Mouse (Mus musculus): ENCODE results near the gene Cttnbp2nl.

Cttnbp2nl gene

DNA sequence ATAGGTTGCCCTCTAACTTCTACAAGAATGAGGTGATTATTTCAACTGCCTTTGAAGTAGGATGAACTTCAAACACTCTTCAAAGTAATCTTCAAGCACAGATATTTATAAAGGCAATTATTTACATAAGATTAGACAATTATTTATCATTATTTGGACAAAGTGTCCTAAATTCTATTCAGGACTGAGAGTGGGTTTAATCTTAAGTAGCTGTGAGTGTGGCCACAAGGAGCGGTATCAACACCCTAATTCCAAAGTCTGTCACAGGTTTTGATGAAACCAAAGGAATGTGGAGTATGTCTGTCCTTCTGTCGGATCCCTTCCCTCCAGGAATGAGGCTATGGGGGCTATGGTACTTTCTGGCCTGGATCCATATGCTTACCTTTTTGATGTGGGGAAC is 38.0 kb downstream of the Cttnbp2nl start:
- WGBS, result 83% methylated on average over 2 of the region's 2 CpGs

DNA sequence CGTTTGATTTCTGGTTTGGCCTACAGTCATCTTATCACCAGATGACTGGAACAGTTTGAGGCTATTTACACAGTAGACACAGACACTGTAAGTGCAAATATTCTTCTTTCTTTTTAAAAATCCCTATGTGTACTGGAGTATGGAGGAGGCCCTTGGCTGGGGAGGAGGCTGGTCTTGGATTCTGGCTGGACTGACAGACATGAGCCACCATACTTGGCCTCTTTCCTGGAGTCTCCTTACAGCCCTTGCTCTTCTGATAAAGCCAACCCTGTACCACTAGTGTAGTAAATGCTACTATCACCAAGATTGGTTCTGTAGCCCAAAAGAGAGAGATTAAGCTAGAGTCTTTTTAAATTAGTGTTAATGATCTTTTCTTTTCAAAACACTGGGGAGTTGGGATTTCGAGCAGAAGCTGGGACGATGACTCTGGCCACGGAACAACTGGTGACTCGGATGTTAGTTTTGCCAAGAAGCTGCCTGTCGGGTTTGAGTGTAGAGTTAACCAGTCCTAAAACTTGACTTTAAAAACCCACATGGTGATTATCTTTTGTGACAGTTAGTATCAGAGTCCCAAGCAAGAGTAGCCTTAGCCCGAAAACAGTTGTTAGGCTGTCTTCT is 40.1 kb downstream of the Cttnbp2nl start:
- WGBS, result 77% methylated on average over 7 of the region's 7 CpGs

DNA sequence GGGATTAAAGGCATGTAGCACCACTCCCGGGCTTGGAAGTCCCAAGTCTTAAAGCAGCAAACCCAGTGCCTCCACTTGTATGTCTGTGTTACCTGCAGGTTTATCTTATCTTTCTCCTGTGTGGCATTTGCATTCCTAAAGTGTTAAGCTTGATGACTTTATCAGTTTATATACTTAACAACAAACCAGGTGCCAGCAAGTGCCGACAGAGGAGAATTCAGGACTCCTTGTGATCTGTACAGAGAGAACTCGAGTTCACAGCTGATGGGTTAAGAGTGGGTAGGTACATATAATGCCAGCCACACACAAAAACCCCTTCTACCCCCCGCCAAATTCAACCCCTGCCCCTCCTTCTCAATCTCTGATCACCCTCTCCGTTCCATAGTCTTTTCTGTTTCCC is 41.1 kb downstream of the Cttnbp2nl start:
- 82% methylated on average over 5 of the region's 5 CpGs for WGBS

DNA sequence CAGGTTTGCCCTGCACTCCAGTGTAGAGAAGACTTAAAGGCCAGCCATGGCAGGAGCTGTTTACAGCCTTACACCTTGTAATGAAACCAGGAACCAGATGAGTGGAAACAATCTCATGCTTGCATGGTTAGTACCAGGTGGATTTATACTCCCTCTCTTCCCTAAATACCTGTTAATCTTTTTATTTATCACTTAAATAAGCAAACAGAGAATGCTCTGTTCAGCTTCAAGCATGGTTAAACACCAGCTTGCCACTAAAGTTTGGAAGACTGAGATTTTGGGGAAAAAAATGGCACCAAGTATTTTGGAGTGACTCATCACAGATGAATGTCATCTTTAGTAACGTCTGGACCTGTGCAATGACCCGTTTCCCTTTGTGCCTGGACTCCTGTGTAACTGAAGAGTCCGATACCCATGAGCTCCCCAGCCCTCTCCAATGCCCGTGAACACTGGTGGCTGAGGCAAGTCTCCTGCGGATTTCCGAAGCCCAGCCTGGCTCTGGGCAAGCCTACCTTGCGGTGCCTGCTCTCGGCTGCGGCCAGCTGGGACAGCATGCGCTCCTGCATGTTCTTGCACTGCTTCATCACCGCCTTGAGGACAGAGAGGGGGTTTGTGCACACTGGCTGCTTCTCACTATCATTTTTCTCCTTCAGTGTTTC is 42.1 kb downstream of the Cttnbp2nl start:
- WGBS, result 91% methylated on average over 11 of the region's 11 CpGs

DNA sequence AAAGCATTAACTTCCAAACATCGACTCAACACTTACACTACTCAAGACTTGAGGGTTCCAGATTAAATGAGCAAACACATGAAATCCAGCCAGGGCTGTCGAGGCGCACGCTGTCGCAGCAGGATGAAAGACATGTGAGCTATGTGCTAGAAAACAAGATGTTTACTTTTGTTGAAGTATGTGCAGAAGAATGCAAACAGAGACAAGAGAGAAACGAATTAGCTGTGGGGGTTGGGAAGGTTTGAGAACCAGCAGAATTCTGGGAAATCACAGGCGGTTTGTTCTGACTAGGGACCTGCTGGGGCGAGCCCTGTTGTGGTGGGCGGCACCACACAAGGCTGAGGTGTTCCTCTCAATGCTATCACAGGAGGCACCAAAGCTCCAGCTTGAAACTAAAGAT is 44.9 kb downstream of the Cttnbp2nl start:
- WGBS, result 76% methylated on average over 9 of the region's 9 CpGs

DNA sequence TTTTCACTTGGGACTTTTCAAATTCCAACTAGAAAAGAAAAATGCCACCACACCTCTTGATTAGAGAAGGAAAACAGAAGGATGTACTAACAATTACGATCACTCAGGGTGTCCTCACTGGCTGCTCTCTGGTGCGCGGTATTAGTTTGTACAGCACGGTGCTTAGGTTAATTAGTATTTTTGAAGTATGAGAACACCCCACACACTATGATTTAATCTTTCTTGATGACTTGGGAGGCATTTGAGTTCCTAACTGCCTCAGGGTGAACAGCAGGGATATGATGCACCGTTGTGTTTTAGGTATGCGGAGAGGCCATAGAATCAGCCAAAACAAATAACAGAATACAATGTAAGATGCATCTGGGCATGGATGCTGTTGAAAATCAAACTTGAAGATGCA is 46.8 kb downstream of the Cttnbp2nl start:
- WGBS, result 89% methylated on average over 6 of the region's 6 CpGs

DNA sequence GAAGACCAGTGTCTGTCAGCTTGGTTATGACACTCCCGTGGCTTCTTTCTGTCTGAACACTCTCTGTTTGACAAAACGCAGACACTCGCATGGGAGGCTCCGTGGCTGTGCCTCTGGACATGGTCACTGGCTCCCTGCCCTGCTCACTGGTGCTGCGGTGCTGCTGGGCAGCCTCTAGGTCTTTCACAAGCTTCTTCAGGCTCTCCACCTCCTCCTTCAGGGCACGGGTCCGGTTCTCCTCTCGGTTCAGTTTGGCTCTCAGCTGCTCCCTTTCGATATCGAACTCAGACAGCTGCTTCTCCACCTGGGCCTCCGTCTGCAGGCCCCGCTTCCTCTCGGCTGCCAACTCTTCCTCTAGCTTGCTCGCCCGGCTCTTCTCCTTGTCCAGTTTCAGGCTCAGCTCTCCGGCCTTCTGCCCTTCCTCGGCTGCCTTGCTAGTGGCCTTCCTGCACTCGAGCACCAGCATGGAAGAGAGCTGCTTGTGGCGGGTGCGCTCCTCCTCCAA is 47.3 kb downstream of the Cttnbp2nl start:
- WGBS, result 68% methylated on average over 20 of the region's 20 CpGs

DNA sequence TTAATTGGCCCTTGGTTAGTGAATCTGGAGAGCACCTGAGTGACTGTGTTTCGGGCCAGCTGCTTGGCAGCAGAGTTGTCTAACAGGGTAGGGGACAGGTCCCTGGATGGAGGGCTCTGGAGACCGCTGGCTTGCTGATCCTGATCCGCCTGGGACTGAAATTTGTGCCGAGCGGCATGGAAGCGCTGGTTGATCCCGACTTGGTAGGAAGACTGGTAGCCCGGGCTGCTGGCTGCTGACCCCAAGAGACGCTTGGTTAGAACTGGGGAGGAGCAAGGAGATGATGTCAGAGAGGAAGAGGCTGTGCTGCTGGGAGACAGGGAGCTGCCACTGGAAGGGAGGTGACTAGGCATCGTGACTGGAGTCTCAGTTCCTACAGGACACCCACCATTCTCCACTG is 47.9 kb downstream of the Cttnbp2nl start:
- WGBS, result 86% methylated on average over 10 of the region's 10 CpGs

DNA sequence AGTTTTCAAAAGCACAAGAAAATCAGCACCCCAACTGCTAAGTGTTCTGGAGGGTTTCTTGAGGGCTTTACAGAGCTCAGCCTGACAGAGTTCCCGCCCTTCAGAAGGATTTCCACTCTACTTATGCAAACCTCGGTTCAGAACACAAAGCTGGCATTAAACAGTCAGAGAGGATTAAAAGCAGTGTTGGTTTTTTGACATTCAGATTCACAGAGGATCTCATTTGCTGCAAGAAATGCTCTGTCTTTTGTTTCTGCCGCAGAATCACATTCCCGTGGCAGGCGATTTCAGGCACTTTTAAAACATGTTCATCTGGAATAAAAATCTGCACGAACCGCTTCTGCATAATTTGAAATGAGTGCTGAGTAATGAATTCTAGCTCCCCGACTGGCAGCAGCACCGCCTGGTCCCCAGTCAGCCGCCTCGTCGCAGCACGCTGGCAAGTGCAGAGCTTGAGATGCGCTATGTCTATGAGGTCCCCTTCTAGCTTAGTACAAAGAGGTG is 48.9 kb downstream of the Cttnbp2nl start:
- 23% methylated on average over 14 of the region's 14 CpGs for WGBS

DNA sequence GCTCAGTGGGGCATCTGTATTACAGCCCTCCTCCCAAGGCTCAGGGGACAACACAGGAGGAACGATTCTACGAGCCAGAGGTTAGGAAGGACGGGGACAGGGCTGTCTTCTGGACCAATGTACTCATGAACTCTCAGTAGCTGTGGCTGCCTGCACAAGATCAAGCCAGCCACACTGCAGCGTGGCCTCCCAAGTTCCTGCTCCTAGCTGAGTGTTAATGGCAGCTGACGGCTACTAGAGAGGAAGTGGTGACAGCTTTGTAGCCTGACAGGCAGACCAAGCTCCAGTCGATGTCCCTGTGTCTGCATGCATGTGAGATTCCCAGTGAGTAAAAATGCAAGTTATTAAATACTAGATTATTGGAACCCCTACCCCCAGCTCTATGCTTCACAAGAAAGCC is 51.6 kb downstream of the Cttnbp2nl start:
- 71% methylated on average over 6 of the region's 6 CpGs for WGBS

DNA sequence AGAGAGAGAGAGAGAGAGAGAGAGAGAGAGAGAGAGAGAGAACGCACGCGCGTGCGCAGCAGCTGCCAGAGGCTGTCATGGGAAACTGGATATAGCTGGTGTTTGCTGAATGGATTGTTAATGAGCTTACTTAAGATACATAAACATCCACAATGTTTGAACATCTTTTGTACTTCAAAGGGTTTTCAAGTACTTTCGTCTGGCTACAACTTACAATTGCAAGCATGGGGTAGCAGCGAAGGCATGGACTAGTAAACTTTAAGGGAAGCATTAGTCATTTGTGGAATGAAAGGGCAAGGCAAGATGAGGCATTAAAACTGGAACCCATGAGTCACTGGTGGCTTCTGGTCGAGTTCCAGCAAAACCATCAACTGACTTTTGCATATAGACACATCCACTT is 52.4 kb downstream of the Cttnbp2nl start:
- WGBS, result 81% methylated on average over 8 of the region's 8 CpGs

DNA sequence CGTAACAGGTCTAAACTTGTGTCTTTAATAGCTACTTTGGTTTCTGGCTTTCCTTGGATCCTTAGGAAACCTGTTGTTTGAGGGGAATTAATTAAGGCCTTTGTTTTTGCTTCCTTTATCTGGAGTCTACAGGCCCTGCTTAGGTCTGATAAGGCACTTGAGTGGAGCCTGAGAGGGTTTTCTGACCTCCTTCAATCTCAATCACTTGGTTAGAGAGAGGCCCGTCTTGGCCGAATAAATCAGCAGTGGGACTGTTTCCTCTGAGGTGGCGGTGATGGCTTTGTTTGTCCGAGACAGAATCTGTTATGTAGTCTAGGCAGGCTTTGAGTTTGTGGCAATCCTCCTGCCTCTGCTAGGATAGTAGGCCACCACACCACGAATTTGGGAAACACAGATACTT is 55.4 kb downstream of the Cttnbp2nl start:
- WGBS, result 55% methylated on average over 6 of the region's 6 CpGs

DNA sequence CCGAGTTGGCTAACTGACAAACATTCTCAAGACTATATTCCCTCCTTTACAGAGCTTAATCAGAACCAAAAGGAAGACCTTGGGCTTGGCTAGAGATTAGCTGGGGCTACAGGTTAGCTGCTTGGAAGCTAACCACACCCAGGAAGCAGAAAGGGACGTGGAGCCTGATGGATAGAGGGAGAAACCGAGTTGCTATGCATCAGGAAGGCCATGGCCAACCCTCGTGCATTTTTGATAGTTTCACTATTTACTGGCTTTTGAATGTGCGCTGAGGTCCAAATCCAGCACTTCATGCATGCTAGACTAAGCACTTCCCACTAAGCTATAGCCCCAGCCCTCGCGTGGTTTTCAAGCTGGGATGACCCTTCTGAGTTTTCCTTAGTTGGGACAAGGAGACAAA is 57.2 kb downstream of the Cttnbp2nl start:
- 86% methylated on average over 7 of the region's 7 CpGs for WGBS

DNA sequence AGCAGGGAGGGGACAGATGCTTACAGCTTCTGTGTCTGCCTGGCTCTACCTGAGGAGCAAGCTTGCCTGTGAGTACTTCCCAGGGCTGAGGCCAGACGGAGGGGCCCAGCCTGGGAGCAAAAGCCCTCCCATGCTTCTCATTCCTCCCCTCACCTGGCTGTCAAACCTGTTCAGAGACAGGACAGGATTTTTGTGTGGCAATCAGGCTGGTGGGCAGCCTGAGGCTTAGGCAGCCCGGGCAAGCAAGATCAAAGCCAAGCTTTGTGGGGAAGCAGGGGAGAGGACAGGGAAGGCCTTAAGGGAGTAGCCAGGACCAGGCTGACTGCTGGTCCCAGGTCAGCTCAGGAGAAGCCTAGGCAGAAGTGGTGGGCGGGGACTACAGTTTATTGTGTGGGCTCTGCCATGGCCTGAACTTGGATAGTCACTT is 58.5 kb downstream of the Cttnbp2nl start:
- 58% methylated on average over 3 of the region's 3 CpGs for WGBS

DNA sequence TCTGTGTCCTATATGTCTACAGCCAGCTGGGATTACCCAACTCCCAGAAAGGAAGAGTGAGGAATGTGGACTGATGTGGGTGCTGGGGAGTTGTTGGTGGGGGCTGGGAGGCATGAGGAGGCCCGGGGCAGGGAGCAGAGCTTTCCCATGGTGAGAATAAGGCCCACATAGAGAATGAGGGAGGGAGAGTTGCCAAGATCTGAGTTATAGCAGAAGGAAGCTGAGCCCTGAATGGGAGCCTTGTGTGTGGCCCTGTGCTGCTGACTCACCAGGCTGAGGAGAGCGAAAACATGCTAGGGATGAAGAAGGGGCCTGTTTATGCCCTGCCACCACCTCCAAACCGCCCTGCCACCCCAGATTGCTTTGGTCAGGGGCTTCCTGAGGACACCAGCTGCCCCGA is 59.1 kb downstream of the Cttnbp2nl start:
- WGBS, result 16% methylated on average over 4 of the region's 4 CpGs

DNA sequence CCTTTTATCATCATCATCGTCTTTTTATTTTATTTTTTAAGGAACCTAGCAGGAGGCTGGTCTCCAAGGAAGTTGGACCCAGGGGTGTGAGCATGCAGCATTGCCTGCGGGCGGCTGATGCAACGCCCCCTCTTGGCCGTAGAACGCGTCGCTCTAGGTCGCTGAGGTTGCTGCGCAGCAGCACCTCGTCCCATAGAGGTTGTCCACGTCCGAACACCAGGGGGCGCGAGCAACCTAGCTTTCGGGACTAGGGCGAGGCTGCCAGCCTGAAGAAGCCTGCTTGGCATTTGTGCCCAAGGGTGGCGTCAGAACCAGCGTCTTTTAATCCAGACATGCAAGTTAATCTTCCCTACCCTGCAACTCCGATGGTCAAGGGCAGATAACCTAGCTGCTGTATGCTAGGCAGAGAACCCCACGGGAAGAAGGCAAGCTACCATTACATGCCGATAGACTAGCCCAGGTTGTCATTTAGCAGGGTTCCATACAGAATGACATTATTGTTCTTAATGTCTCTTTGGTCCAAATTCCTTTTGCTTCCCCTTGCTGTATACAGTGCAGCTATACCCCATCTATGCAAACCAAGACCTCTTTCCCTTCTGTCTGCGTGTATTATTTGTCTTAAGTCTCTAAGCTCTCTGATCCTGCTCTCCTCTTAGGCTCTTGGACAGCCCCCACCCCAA is 60.1 kb downstream of the Cttnbp2nl start:
- WGBS, result 8% methylated on average over 23 of the region's 23 CpGs

DNA sequence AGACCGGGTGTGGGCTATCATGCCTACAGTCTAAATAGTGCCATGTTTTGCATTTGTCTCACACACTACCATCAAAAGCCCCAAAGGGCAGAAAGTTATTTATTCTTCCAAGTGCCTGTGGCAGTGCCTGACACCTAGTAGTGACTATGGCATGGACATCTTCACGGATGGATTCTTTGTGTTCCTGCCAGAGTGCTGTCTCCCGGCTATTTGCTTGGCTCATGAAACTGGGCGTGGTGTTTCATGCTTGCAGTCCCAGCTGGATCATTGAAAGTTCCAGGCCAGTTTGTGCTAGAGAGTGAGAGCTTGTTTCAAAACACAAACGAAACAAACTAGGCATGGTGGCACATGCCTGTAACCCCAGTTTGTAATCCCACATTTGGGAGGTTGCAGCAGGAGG is 61.2 kb downstream of the Cttnbp2nl start:
- WGBS, result 72% methylated on average over 5 of the region's 5 CpGs

DNA sequence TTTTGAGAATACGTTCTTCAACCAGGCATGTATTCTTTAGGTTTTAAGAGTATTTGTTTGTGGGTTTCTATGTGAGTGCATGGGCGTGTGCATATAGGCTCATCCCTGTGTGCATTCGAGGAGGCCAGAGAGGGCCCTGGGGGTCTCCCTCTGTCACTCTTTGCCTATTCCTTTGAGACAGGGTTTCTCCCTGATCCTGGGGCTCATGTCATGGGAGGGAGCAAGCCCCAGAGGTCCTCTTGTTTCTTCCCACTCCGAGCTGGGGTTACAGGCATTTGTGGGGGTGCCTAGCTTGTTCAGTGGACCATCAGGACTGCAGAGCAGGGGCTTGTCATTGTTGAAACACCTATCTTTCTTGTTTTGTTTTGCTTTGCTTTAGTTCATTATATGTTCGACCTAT is 65.1 kb downstream of the Cttnbp2nl start:
- WGBS, result 83% methylated on average over 5 of the region's 5 CpGs

DNA sequence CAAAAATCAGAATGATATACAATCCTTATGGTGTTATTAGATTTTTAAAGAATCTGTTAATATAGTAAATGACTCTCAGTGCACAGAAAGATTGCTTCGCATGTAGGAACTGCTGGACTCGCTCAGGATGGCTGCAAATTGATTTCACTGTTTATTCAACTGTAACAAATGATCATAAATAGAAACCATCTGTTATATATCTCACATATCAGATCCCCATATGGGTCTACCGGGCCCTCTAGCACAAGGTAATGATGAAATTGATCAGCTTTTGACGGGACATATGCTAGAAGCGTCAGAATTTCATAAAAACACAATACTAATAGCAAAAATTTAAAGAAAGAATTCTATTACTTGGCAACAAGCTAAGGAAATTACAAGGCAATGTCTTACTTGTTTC is 73.2 kb downstream of the Cttnbp2nl start:
- 65% methylated on average over 5 of the region's 5 CpGs for WGBS

DNA sequence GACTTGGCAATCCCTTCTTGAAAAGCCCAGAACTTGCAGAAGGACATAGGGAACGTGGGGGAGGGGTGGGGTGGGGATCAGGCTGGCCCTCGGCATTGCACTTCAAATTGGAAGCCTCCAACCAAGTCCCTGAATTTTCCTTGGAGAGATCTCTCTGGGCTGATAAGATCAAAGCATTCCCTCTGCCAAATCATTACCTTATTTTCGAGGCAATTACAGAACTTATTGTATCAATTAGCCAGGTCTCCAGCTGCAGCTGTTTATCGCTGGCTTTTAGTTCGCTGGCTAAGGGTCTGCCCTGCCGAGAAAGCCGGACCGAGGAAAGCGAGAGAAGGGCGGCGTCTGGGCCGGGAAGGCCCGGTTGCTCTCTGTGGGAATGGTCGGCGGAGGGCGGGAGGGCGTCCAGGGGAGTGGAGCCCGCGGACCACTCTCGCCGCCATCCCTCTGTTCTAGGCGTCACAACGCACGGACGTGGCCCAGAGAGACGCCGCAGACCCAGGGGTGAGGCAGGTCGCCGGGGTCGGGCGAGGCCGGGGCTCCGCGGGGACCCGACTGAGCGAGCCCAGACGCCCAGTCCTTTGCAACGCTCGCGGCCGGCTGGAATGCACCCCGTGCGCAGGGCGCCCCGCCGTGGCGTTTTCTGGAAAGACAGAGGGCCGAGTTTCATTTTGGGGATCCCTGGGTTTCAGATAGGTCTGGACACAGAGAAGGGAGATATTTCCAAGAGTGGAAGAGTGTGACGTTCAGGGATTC is 85.2 kb downstream of the Cttnbp2nl start:
- WGBS, result 2% methylated on average over 49 of the region's 49 CpGs

DNA sequence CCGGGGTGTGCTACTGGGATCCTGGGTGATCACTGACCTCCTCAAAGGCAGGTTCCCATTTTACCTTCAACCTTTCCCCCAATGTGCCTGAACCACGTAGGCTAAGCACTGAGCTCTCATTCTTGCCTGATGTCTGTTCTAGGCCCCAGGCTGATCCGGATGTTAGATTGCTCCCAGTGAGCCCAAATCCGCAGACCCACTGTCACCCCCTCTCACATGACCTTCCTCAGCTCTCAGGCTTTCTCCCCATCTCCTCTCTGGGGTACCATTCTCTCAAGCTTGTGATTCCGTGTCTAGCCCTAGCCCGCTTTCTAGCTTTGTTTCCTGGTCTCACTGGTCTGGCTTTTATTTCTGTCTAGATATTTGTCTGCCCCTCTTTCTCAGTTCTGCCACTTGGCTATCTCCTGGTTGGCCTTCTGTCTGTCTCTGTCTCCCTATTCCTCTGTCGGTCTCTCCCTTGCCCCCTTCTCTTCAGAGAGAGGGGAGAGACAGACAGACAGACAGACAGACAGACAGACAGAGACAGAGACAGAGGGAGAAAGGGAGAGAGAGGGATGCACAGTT is 86.9 kb downstream of the Cttnbp2nl start:
- 92% methylated on average over 7 of the region's 7 CpGs for WGBS
